Mouse (Mus musculus) heart, adult 2 months (tissue): ENCODE measurements around the gene Cacna1c.

Experiments used
- CTCF ChIP-seq: fragments of 200-600 bp; IDR thresholded peaks from 2 replicates; pipeline ENCODE4 v1.8.1; 2022; ENCODE audit warnings: antibody characterized with exemption, mild to moderate bottlenecking, moderate library complexity
- EP300 ChIP-seq: fragments of 200-500 bp; IDR thresholded peaks from 2 replicates; pipeline ENCODE4 v1.6.1; 2011; ENCODE audit warnings: low read depth, low read length, control low read depth; ENCODE audit not compliant: insufficient read depth
- POLR2A ChIP-seq: fragments of 200-500 bp; IDR thresholded peaks from 2 replicates; pipeline ENCODE4 v1.6.1; 2011; ENCODE audit warnings: mild to moderate bottlenecking, low read depth, low read length, control low read depth; ENCODE audit not compliant: insufficient read depth

- TF ChIP-seq CTCF: no peak
- no peak for TF ChIP-seq POLR2A
- TF ChIP-seq EP300: no peak
Measured at GRCm38 (mm10) chr6:118845180-118845579, 351.0 kb downstream of the Cacna1c start.
